Mouse (Mus musculus) cerebellum, adult 2 months (tissue): Measurements from ENCODE around the gene Gal3st3.

Experiments used
- CTCF ChIP-seq: fragments of 200-500 bp; IDR thresholded peaks from 2 replicates; pipeline ENCODE4 v1.5.1; 2011; ENCODE audit warnings: low read depth, mild to moderate bottlenecking, control low read depth, low read length, moderate library complexity, borderline replicate concordance; ENCODE audit not compliant: insufficient read depth
- POLR2A ChIP-seq: fragments of 200-500 bp; IDR thresholded peaks from 2 replicates; pipeline ENCODE4 v1.6.1; 2011; ENCODE audit warnings: low read length, control low read depth, borderline replicate concordance; ENCODE audit not compliant: insufficient read depth

GRCm38 (mm10) chr19:5309025-5309424 lies 10.9 kb downstream of the Gal3st3 start:
- TF ChIP-seq POLR2A (no peak), CTCF (no peak)
